Mouse (Mus musculus) liver, adult (tissue): ENCODE measurements around the gene Casp2.

Experiments
- GATA4 ChIP-seq: IDR thresholded peaks from 2 replicates; pipeline ENCODE4 v1.6.1; 2014; ENCODE audit warnings: mild to moderate bottlenecking, low read length; ENCODE audit not compliant: insufficient replicate concordance

Gene Casp2

GRCm38 (mm10) chr6:42264626-42265312 lies at the start of gene Casp2:
TSS of gene Casp2 (plus strand) at chr6:42264985.
- peak; percentile 80 for TF ChIP-seq GATA4

- TF ChIP-seq GATA4 = no peak
Measured at GRCm38 (mm10) chr6:42215028-42215427, 49.8 kb upstream of the Casp2 start, which contains the start of gene Tas2r144. TSS of gene Tas2r144 (plus strand) at chr6:42215328.

DNA sequence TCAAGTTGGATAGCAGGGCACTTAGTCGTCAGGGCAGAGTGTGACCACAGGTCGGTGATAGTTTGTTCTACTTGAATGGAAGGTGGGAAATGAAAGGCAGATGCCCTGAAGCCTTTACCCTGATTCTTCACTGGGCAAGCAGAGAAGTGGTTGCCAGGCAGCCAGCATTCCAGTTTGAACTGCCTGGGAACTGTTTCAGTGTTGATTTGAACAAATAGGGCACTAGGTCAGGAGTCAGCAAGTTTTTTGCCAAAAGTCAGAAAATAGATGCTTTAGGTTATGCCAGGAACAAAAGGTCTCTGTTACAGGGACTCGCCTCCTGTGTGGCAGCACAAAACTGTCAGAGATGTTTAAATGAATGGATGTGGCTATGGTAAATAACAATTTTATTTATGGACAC lies 42.5 kb upstream of the Casp2 start:
- TF ChIP-seq GATA4 = no peak

DNA sequence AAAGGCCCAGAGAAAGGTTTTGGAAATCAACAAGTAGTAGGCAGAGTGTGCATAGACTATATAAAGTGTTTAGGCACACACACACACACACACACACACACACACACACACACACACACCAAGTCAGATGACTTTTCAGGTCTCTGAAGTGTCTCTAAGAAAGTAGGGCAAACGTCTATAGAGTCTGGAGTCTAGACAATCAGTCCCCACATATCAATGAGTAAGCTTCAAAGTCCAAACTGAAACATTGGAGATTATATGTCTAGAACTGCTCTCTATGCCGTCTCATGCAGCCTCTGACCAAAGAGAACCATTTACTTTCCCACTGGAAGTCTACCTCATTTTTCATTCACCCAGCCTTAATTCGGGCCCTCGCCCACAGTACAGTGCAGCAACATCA lies 39.7 kb upstream of the Casp2 start:
- no peak for TF ChIP-seq GATA4

- no peak for TF ChIP-seq GATA4
Measured at GRCm38 (mm10) chr6:42227240-42228101, 37.3 kb upstream of the Casp2 start.

DNA sequence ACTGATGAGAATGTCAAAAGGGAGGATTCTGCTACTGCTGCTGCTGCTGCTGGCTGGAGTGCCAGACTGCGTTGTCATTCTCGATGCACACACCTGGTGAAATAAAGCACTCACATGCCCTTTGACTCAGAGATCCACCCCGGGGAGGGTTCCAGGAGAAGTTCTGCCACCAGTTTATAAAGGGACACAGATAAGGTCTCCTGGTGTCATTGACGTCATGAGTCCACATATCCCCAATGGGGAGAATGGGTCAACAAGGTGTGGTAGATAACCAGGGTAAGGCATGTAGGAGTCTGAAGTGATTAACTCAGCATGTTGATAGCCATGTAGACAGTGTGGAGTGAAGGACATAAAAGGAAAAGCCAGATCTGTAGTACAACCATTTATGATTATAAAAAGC lies 35.2 kb upstream of the Casp2 start:
- TF ChIP-seq GATA4 = peak; percentile 31; the same call in 1 of the 2 replicates

- TF ChIP-seq GATA4 = no peak
Measured at GRCm38 (mm10) chr6:42231191-42231590, 33.6 kb upstream of the Casp2 start.

DNA sequence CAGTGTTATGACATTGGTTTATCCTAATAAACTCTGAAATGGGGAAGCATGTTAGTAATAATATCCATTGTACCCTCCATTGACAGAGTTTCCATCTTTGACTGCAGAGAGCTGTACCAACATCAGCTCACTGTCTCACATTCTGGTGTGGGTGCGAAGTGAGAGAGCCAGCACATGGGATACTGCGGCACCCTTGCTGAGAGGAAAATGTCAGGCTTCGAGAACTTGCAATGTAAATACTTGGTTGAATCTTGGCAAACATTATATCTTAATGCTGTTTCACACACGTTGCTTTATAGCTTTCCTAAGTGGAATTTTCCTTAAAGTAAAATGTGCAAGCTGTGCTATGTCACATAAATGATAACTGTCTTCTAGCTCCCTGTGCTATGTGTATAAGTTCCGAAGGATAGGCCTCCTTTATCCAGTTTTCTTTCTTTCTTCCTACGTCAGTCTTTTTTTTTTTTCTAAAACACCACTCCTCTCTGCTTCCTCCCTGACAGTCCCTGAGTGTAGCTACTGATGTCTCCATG lies 27.4 kb upstream of the Casp2 start:
- no peak for TF ChIP-seq GATA4

GRCm38 (mm10) chr6:42241311-42242045 lies 23.3 kb upstream of the Casp2 start:
- TF ChIP-seq GATA4 = 0 out of 2 replicates have a peak, but pooled peaks have one; percentile 15

DNA sequence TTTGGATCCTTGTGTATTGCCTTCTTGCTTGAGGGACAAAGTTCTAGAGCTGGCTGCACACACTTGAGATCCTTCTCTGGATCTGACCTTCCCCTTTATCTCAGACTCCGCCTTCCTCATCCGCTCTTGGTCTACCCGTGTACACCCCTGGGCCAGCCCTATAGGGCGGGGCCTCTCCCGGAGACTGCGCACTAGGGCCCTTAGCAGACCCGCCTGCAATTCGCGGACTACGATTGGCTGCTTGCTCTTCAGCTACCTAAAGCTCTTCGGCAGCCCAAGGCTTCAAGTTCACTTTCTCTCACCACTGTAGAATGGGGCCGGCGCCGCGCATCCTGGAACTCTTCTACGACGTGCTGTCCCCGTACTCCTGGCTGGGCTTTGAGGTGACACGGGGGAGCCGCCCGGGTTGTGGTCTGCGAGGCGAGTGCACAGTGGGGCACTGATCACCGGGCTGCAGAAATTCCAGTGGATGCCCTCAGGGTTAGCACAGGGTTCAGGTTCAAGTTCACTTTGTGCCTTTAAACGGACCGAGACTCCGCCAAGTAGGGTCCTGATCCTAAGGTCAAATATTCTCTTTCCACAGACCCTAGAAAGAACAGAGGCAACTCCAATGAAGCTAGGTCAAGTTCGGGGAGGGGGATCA lies 19.0 kb upstream of the Casp2 start, which contains the start of gene Gstk1:
Gene Gstk1 (plus strand): TSS at position 225 of the 643 bp plus-strand sequence.
- TF ChIP-seq GATA4 = peak; percentile 63; the same call in 1 of the 2 replicates

- TF ChIP-seq GATA4 = no peak
Measured at GRCm38 (mm10) chr6:42247173-42247572, 17.6 kb upstream of the Casp2 start.

- TF ChIP-seq GATA4 = no peak
Measured at GRCm38 (mm10) chr6:42247981-42248380, 16.8 kb upstream of the Casp2 start.

DNA sequence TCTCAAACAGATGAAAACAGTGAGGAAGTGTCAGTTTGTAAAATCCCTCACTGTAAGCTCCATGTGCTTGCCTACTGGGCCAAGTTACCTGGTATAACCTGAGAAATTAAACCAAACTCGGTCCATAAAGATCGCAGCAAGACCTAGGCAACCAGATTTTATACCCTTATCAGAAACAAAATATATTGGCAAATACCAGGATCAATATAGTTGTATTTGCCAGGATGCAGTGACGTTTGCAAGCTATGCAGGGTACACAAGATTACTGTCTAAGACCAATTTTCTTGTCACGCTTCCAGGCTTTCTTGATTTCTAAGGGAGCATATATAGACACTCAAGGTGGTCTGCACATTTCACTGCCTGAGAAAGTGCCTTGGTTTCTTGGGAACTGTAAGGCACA lies 13.0 kb upstream of the Casp2 start:
- no peak for TF ChIP-seq GATA4

GRCm38 (mm10) chr6:42253103-42253502 lies 11.7 kb upstream of the Casp2 start:
- no peak for TF ChIP-seq GATA4
